Mouse (Mus musculus): ENCODE results near the gene 9530053A07Rik. TPM values are rescaled to one million over a fixed set of nuclear protein-coding genes. Genes with fewer than 3 reads are reported as not detected.

9530053A07Rik gene
- polyA plus RNA-seq, 1 experiment from 2014 or later: 0.22 TPM

- DNase-seq (ENCODE audit: low spot score): peak; percentile 59
Measured at GRCm38 (mm10) chr7:28214142-28214541, 84.9 kb downstream of the 9530053A07Rik start.

Other genes with a start within 250 kb of the 9530053A07Rik start
- 3.3 and 3.7 TPM in 2 replicates for gene Zfp974, start 200.0 kb upstream of the 9530053A07Rik start, polyA plus RNA-seq (2015; fragmentation: Nextera tagmentation; extraction: Ambion mirVana)
- gene Zfp780b, start 150.3 kb upstream of the 9530053A07Rik start, polyA plus RNA-seq (2015; fragmentation: Nextera tagmentation; extraction: Ambion mirVana): 11.9 and 15.3 TPM in 2 replicates
- 3.4 and 3.9 TPM in 2 replicates for gene Zfp850, start 115.4 kb upstream of the 9530053A07Rik start, polyA plus RNA-seq (2015; fragmentation: Nextera tagmentation; extraction: Ambion mirVana)
- gene Psmc4, start 79.4 kb upstream of the 9530053A07Rik start, polyA plus RNA-seq (2015; fragmentation: Nextera tagmentation; extraction: Ambion mirVana): 384 and 400 TPM in 2 replicates
- gene Fcgbp, start 58.2 kb upstream of the 9530053A07Rik start, polyA plus RNA-seq (2015; fragmentation: Nextera tagmentation; extraction: Ambion mirVana): 11.8 and 13.9 TPM in 2 replicates
- gene Fbl, start 40.2 kb downstream of the 9530053A07Rik start, polyA plus RNA-seq (2015; fragmentation: Nextera tagmentation; extraction: Ambion mirVana): 147 and 150 TPM in 2 replicates
- 11.5 and 12.4 TPM in 2 replicates for gene Dyrk1b, start 50.0 kb downstream of the 9530053A07Rik start, polyA plus RNA-seq (2015; fragmentation: Nextera tagmentation; extraction: Ambion mirVana)
- 3.6 TPM in 2 replicates for gene Eid2, start 138.4 kb downstream of the 9530053A07Rik start, polyA plus RNA-seq (2015; fragmentation: Nextera tagmentation; extraction: Ambion mirVana)
- gene Eid2b, start 148.3 kb downstream of the 9530053A07Rik start, polyA plus RNA-seq (2015; fragmentation: Nextera tagmentation; extraction: Ambion mirVana): 7.5 and 8.5 TPM in 2 replicates
- not detected in 2 replicates for gene Selenov, start 161.7 kb downstream of the 9530053A07Rik start, polyA plus RNA-seq (2015; fragmentation: Nextera tagmentation; extraction: Ambion mirVana)
- gene Dll3, start 172.8 kb downstream of the 9530053A07Rik start, polyA plus RNA-seq (2015; fragmentation: Nextera tagmentation; extraction: Ambion mirVana): 0.33 and 0.51 TPM in 2 replicates
- 116 and 125 TPM in 2 replicates for gene Timm50, start 182.6 kb downstream of the 9530053A07Rik start, polyA plus RNA-seq (2015; fragmentation: Nextera tagmentation; extraction: Ambion mirVana)
- 73.3 and 80.4 TPM in 2 replicates for gene Supt5, start 209.3 kb downstream of the 9530053A07Rik start, polyA plus RNA-seq (2015; fragmentation: Nextera tagmentation; extraction: Ambion mirVana)
- 1,689 and 1,723 TPM in 2 replicates for gene Rps16, start 221.2 kb downstream of the 9530053A07Rik start, polyA plus RNA-seq (2015; fragmentation: Nextera tagmentation; extraction: Ambion mirVana)
- gene Plekhg2, start 243.1 kb downstream of the 9530053A07Rik start, polyA plus RNA-seq (2015; fragmentation: Nextera tagmentation; extraction: Ambion mirVana): 35.4 and 49.6 TPM in 2 replicates

Data from thymus, postnatal 0 days (tissue).